Mouse (Mus musculus) G1E (cell line): ENCODE results near the gene Frzb. TPM values are rescaled to one million over a fixed set of nuclear protein-coding genes. Genes with fewer than 3 reads are reported as not detected.

Experiments
- ATAC-seq: 2 replicates; pipeline ENCODE4 v1.8.0; 2016; ENCODE audit warnings: mild to moderate bottlenecking; ENCODE audit not compliant: insufficient number of reproducible peaks, poor library complexity, low FRiP score, severe bottlenecking; ENCODE audit errors: extremely low read depth
- DNase-seq: peaks from one replicate; pipeline ENCODE4 v3.0.0; 2012; ENCODE audit warnings: low spot score
- H3K27me3 ChIP-seq: 2 replicates; pipeline ENCODE4 v1.6.1; 2012; ENCODE audit warnings: mild to moderate bottlenecking, low read length, inconsistent platforms; ENCODE audit not compliant: insufficient read depth
- H3K36me3 ChIP-seq: replicated peaks from 2 replicates; pipeline ENCODE3; 2012; ENCODE audit warnings: mild to moderate bottlenecking, inconsistent platforms
- H3K4me1 ChIP-seq: 2 replicates; pipeline ENCODE4 v1.6.1; 2012; ENCODE audit warnings: low read depth, low read length, inconsistent platforms, mixed read lengths; ENCODE audit not compliant: insufficient read depth
- H3K4me3 ChIP-seq: 2 replicates; pipeline ENCODE4 v1.5.1; 2012; ENCODE audit warnings: low read depth, mild to moderate bottlenecking, inconsistent platforms, low read length, moderate library complexity, mixed read lengths
- H3K9me3 ChIP-seq: replicated peaks from 2 replicates; pipeline ENCODE4 v1.6.1; 2012; ENCODE audit warnings: inconsistent platforms
- CTCF ChIP-seq: IDR thresholded peaks from 2 replicates; pipeline ENCODE4 v1.5.1; 2012; ENCODE audit warnings: low read depth, low read length, inconsistent platforms, mixed read lengths
- GATA1 ChIP-seq: IDR thresholded peaks from 2 replicates; pipeline ENCODE4 v1.6.1; 2012; ENCODE audit warnings: borderline replicate concordance, low read length, inconsistent platforms, mixed read lengths
- GATA2 ChIP-seq: IDR thresholded peaks from 2 replicates; pipeline ENCODE4 v1.6.1; 2012; ENCODE audit warnings: low read depth, low read length, inconsistent platforms, borderline replicate concordance
- POLR2AphosphoS5 ChIP-seq: IDR thresholded peaks from 2 replicates; pipeline ENCODE4 v1.6.1; 2012; ENCODE audit warnings: low read depth, low read length, inconsistent platforms; ENCODE audit not compliant: insufficient replicate concordance
- TAL1 ChIP-seq: conservative IDR thresholded peaks from 2 replicates; pipeline ENCODE4 v1.6.1; 2012; ENCODE audit warnings: low read depth, low read length, inconsistent platforms, mixed read lengths
- polyA plus RNA-seq: library from polyadenylated mRNA; stranded (reverse); fragments of >175 nt; gene quantifications from 2 replicates; pipeline ENCODE4 v1.2.3, GENCODE M21; 2012
- total RNA-seq, 2 experiments: library from RNA; stranded (forward) in 1 of 2; stranded (reverse) in 1 of 2; fragments of 200-1000 nt in 1 of 2; fragments of >200 nt in 1 of 2; fragmentation: Nextera tagmentation in 1 of 2; gene quantifications; 2 replicates each; pipeline ENCODE4 v1.2.3; 2014 to 2017

The Frzb gene
- total and polyA plus RNA-seq, 3 experiments = 0.02 to 0.05 TPM; not detected in 1

DNA sequence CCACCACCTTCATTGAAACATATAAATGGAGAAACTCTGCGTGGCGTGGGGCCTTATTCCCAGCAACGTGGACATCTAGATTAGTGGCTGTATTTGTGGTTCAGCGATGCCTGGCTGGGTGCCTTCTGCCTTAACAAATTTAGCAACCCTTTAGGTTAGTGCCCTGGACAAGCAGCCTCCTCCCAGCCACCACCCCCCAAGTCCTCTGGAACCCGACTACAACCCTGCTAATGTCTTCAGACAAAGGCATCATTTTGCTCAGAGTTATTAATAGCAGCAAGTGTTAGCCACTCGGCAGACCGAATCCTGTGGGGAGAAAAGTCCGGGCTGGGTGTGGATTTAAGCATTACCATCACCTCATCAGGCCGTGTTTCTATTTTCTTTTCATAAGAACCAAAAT lies 59.8 kb downstream of the Frzb start:
- Histone ChIP-seq H3K27me3 (peaks cover 13% of the 10 kb centered on the region), H3K9me3 (no peaks in the 10 kb centered on the region), H3K36me3 (no peaks in the 10 kb centered on the region), H3K4me1 (no peaks in the 10 kb centered on the region), H3K4me3 (no peak overlapping the region)
- DNase-seq = no peak
- ATAC-seq = no peak
- TF ChIP-seq POLR2AphosphoS5 = no peak
- no peak for TF ChIP-seq GATA2

DNA sequence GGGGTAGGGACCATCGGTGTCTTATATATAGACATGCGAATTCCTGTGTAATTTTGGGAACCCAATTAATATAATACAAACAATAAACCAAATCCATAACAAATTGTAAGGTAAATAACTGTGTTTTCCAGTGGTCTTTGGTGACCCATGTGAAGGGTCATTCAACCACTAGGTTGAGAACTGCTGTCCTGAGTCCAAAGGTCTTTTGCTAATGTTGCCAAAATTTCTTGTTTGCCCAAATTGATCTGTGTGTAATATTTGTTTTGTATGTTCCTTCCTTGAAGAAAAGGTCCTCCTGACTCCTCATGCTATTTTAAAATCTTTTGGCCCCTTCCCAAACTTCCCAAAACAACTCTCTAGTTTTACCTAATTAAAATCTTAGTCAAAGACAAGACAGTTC lies 61.2 kb downstream of the Frzb start:
- H3K4me3 ChIP-seq = no peak overlapping the region
- H3K36me3 ChIP-seq = no peaks in the 10 kb centered on the region
- H3K4me1 ChIP-seq = no peaks in the 10 kb centered on the region
- no peak for ATAC-seq
- peaks cover 13% of the 10 kb centered on the region for H3K27me3 ChIP-seq
- TF ChIP-seq GATA1 (no peak), CTCF (no peak), GATA2 (no peak)
- H3K9me3 ChIP-seq = no peaks in the 10 kb centered on the region
- DNase-seq = no peak

DNA sequence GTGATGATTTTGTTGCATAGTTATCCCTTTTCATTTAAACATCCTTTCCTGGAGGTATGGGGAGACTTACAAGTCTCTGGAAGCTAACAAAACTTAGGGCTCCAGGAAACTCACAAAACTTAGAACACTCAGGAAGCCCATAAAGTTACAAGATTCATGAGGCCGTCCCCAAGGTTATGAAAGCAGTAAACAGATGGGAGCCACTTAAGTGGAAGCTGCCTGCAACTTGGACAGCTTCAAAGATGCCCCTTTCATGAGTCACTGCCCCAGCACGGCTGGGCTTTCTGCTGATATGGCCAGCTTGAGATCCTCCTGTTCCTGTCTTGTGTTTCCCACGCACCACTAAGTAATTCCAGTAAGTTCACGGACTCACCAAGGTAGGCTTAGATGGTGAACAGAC lies 63.0 kb downstream of the Frzb start:
- no peak overlapping the region for H3K4me3 ChIP-seq
- DNase-seq = no peak

DNA sequence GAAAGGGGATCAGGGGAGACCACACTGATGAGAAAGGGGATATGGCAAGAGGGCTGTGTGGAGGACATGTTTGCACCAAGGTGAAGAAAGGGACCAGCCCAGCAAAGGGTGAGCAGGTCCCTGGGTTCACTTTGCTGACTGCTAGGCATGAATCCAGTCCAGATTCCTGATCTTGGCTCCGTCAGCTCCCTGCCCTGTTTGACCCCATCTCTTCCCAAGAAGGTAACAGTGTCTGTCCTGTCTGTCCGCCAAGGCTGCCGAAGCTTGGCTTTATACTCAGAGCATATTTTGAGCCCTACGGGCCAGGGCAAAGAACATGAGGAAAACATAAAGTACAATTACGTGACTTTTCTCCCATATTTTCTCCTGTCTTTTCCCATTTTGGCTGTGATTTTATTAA lies 67.6 kb downstream of the Frzb start:
- DNase-seq (no peak), ATAC-seq (no peak)
- TF ChIP-seq TAL1 (no peak), CTCF (no peak), GATA1 (no peak), GATA2 (no peak), POLR2AphosphoS5 (no peak)
- H3K27me3 ChIP-seq = no peaks in the 10 kb centered on the region; the same call in 1 of the 2 replicates
- H3K36me3 ChIP-seq = no peaks in the 10 kb centered on the region
- H3K9me3 ChIP-seq = peaks cover 4% of the 10 kb centered on the region
- no peaks in the 10 kb centered on the region for H3K4me1 ChIP-seq
- no peak overlapping the region for H3K4me3 ChIP-seq

More for the DNA sequence above, 63.0 kb downstream of the Frzb start:
- peaks cover 13% of the 10 kb centered on the region for H3K27me3 ChIP-seq
- H3K36me3 ChIP-seq = no peaks in the 10 kb centered on the region
- no peak for TF ChIP-seq TAL1
- TF ChIP-seq CTCF = no peak
- TF ChIP-seq GATA2 = no peak
- no peak for TF ChIP-seq POLR2AphosphoS5
- no peak for TF ChIP-seq GATA1
- H3K4me1 ChIP-seq = no peaks in the 10 kb centered on the region
- no peak for ATAC-seq
- H3K9me3 ChIP-seq = no peaks in the 10 kb centered on the region

GRCm38 (mm10) chr2:80374892-80375291 lies 72.5 kb downstream of the Frzb start:
- Histone ChIP-seq H3K4me3 (no peak overlapping the region), H3K4me1 (no peaks in the 10 kb centered on the region), H3K36me3 (no peaks in the 10 kb centered on the region), H3K27me3 (no peaks in the 10 kb centered on the region), H3K9me3 (peaks cover 4% of the 10 kb centered on the region)
- DNase-seq (no peak), ATAC-seq (no peak)
- no peak for TF ChIP-seq GATA1
- TF ChIP-seq CTCF = no peak
- TF ChIP-seq POLR2AphosphoS5 = no peak
- TF ChIP-seq TAL1 = no peak
- no peak for TF ChIP-seq GATA2

GRCm38 (mm10) chr2:80371458-80371857 lies 76.0 kb downstream of the Frzb start:
- no peak for ATAC-seq
- no peak for TF ChIP-seq TAL1
- TF ChIP-seq GATA2 = no peak
- no peak for TF ChIP-seq CTCF
- no peak for TF ChIP-seq POLR2AphosphoS5
- TF ChIP-seq GATA1 = no peak
- no peaks in the 10 kb centered on the region for H3K36me3 ChIP-seq
- no peak for DNase-seq
- peaks cover 3% of the 10 kb centered on the region for H3K27me3 ChIP-seq
- H3K4me3 ChIP-seq = no peak overlapping the region
- H3K4me1 ChIP-seq = no peaks in the 10 kb centered on the region
- H3K9me3 ChIP-seq = no peaks in the 10 kb centered on the region

Other genes starting within 250 kb of the Frzb start
- not detected in 2 replicates for gene Prdx6b, start 155.2 kb downstream of the Frzb start, total RNA-seq (2014; fragmentation: Nextera tagmentation)
- 0.06 TPM in 1 of 2 replicates, not detected in the other for gene Prdx6b, start 155.2 kb downstream of the Frzb start, total RNA-seq (2017)
- not detected in 2 replicates for gene Prdx6b, start 155.2 kb downstream of the Frzb start, polyA plus RNA-seq
- gene Dnajc10, start 132.2 kb downstream of the Frzb start, total RNA-seq (2014; fragmentation: Nextera tagmentation) = 173 and 175 TPM in 2 replicates
- gene Dnajc10, start 132.2 kb downstream of the Frzb start, total RNA-seq (2017) = 130 and 136 TPM in 2 replicates
- 41.1 and 55.2 TPM in 2 replicates for gene Dnajc10, start 132.2 kb downstream of the Frzb start, polyA plus RNA-seq
- 28.2 and 37.2 TPM in 2 replicates for gene Nckap1, start 133.8 kb upstream of the Frzb start, total RNA-seq (2014; fragmentation: Nextera tagmentation)
- gene Nckap1, start 133.8 kb upstream of the Frzb start, total RNA-seq (2017) = 62.6 and 64.9 TPM in 2 replicates
- 4.3 and 5.0 TPM in 2 replicates for gene Nckap1, start 133.8 kb upstream of the Frzb start, polyA plus RNA-seq
- 27.0 and 30.1 TPM in 2 replicates for gene Dusp19, start 169.4 kb upstream of the Frzb start, total RNA-seq (2014; fragmentation: Nextera tagmentation)
- gene Dusp19, start 169.4 kb upstream of the Frzb start, total RNA-seq (2017) = 19.3 and 21.8 TPM in 2 replicates
- gene Dusp19, start 169.4 kb upstream of the Frzb start, polyA plus RNA-seq = 0.46 and 1.1 TPM in 2 replicates
- gene Nup35, start 169.6 kb upstream of the Frzb start, total RNA-seq (2014; fragmentation: Nextera tagmentation) = 65.8 and 73.1 TPM in 2 replicates
- 85.6 and 87.8 TPM in 2 replicates for gene Nup35, start 169.6 kb upstream of the Frzb start, total RNA-seq (2017)
- gene Nup35, start 169.6 kb upstream of the Frzb start, polyA plus RNA-seq = 1.2 and 2.2 TPM in 2 replicates